Mouse (Mus musculus) left cerebral cortex, postnatal 36 days (tissue): Measurements from ENCODE around the gene Hexim2. TPM values are rescaled to one million over a fixed set of nuclear protein-coding genes. Genes with fewer than 3 reads are reported as not detected.

Source experiments
- total RNA-seq, 2 experiments: library from RNA; stranded (reverse); gene quantifications; 2 replicates each; pipeline ENCODE4 v1.2.3; 2021

Gene Hexim2
- total RNA-seq, 2 experiments from 2014 or later = 13.2 to 16.6 TPM

Other genes starting within 250 kb of the Hexim2 start
- gene Fam187a, start 247.3 kb upstream of the Hexim2 start, total RNA-seq = under 1 TPM in 1 of 2 experiments, not detected in 1; 0.20 TPM
- 100 to 1,000 TPM; 127 TPM for gene Gfap, start 231.5 kb upstream of the Hexim2 start, total RNA-seq
- gene Kif18b, start 207.3 kb upstream of the Hexim2 start, total RNA-seq = under 1 TPM; 0.16 to 0.44 TPM
- gene C1ql1, start 185.7 kb upstream of the Hexim2 start, total RNA-seq = 10 to 100 TPM; 15.1 to 15.6 TPM
- gene Nmt1, start 104.2 kb upstream of the Hexim2 start, total RNA-seq = 100 to 1,000 TPM; 126 to 127 TPM
- gene Dcakd, start 104.1 kb upstream of the Hexim2 start, total RNA-seq = 10 to 100 TPM; 49.7 to 55.1 TPM
- gene Plcd3, start 30.8 kb upstream of the Hexim2 start, total RNA-seq = 10 to 100 TPM; 16.1 to 19.3 TPM
- 10 to 100 TPM; 72.3 to 80.3 TPM for gene Acbd4, start 30.7 kb upstream of the Hexim2 start, total RNA-seq
- 10 to 100 TPM; 42.8 to 51.6 TPM for gene Hexim1, start 16.2 kb upstream of the Hexim2 start, total RNA-seq
- gene Fmnl1, start 38.7 kb downstream of the Hexim2 start, total RNA-seq = 100 to 1,000 TPM; 129 to 172 TPM
- 1 to 10 TPM; 1.8 to 2.4 TPM for gene 1700023F06Rik, start 76.1 kb downstream of the Hexim2 start, total RNA-seq
- 1 to 10 TPM; 2.0 to 2.4 TPM for gene Spata32, start 86.0 kb downstream of the Hexim2 start, total RNA-seq
- 1 to 10 TPM; 3.1 to 4.0 TPM for gene Map3k14, start 135.0 kb downstream of the Hexim2 start, total RNA-seq
- gene Arhgap27, start 231.3 kb downstream of the Hexim2 start, total RNA-seq = 10 to 100 TPM; 11.6 to 12.6 TPM